Mouse (Mus musculus) stomach, postnatal 0 days (tissue): Measurements from ENCODE around the gene Lcmt2.
A peak's percentile ranks its signal among the peaks of the same experiment; 100 is the strongest.

Source experiments
- CTCF ChIP-seq: IDR thresholded peaks from 2 replicates; pipeline ENCODE4 v1.5.1; 2016; ENCODE audit warnings: antibody characterized with exemption, low read depth, mild to moderate bottlenecking, moderate library complexity
- EP300 ChIP-seq: optimal IDR thresholded peaks from 2 replicates; pipeline ENCODE3; 2016; ENCODE audit warnings: antibody characterized with exemption

DNA sequence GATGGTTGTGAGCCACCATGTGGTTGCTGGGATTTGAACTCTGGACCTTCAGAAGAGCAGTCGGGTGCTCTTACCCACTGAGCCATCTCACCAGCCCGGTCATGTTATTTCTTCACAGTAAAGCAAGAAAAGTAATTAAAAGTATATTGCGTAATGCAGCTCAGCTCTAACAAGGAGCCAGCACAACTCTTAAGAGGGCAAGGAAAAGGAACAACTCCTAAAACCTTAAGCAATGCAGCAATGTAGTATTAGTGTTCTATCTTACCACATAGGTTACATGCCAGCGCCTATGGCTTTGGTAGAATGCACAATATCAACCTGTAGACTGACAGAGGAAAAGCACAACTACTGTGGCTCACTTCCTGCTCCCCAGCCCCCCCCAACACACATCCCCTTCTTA is 3.1 kb downstream of the Lcmt2 start:
- TF ChIP-seq CTCF (peak; percentile 1; the same call in 1 of the 2 replicates), EP300 (no peak)
